Mouse (Mus musculus) erythroblast, embryonic 14.5 days (primary cell): ENCODE results near the gene Eml5.

ENCODE experiments used
- GATA1 ChIP-seq: IDR thresholded peaks from 2 replicates; pipeline ENCODE4 v1.6.1; 2012; ENCODE audit warnings: low read length, inconsistent platforms, mixed read lengths
- TAL1 ChIP-seq: IDR thresholded peaks from 3 replicates; pipeline ENCODE4 v1.6.1; 2012; ENCODE audit warnings: low read length, inconsistent platforms, mixed read lengths

GRCm38 (mm10) chr12:98932441-98932840 is 31.2 kb upstream of the Eml5 start:
- no peak for TF ChIP-seq GATA1
- no peak for TF ChIP-seq TAL1
